Mouse (Mus musculus) layer of hippocampus, adult 11-12 months (tissue): ENCODE data around the gene Ficd.

Experiments
- DNase-seq: peaks from one replicate; pipeline ENCODE4 v3.0.0; 2022; ENCODE audit warnings: low spot score

The Ficd gene

DNA sequence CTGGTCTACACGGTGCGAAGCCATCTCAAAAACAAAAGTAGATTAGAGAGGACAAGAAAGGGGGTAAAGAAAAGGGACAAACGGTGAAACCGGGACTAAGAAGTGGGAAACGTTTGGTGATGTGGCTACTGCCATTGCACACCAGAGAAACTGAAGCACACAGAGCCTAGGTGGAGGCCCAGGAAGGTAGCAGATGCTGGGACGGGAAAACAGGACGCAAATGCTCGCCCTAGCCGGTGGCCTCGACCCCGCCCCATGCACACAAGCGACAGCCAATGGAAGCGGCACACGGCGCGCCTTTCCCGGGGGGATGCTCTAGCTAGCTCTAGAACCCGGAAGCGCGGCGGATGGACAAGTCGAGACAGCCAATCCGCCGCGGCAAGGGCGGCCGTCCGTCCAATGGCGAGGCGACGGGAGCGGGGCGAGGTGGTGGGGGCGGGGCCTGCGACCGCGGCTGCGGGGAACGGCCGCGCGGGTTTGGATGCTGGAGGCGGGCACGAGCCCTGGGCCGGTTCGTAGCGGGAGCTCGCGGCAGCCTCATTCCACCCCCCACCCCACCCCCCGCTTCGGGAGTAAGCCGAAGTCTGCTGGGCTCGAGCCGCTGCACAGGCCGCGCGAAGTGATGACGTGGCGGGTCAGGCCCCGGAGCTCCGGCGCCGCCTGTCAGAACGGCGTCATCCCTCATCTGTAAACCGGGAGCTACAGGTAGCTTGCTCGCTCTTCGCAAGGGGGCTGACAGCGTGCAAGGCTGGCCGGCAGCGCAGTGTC lies at the start of gene Ficd:
Gene Ficd, plus strand, starts transcription at position 459 of the 768 bp plus-strand sequence.
- peak; percentile 93 for DNase-seq

- DNase-seq = no peak
Measured at GRCm38 (mm10) chr5:113687514-113687913, 48.1 kb upstream of the Ficd start.

- DNase-seq = no peak
Measured at GRCm38 (mm10) chr5:113690069-113690548, 45.5 kb upstream of the Ficd start.

- no peak for DNase-seq
Measured at GRCm38 (mm10) chr5:113690866-113691265, 44.7 kb upstream of the Ficd start.

DNA sequence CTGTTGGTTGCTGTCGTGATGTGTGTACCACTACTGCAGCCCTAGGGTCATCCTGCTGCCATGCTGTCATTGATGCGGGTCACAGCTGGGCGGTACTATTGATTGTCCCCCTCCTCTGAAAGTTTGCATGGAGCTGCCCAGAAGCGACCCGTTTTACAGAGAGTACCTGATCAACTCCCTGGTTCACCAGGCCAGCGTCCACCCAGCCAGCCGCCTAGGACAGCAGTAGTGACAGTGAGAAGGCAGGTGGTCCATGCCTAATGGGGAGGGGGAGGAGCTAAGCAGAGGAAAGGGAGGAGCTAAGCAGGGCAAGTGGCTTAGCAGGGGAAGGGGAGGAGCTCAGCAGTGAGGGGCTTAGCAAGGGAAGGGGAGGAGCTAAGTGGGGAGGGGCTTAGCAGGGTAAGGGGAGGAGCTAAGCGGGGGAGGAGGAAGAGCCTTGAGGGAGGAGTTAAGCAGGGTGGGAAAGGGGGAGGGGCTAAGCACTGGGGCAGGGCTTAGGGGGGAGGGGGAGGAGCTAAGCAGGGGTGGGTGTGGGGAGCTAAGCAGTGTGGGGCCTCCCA lies 42.3 kb upstream of the Ficd start:
- no peak for DNase-seq

DNA sequence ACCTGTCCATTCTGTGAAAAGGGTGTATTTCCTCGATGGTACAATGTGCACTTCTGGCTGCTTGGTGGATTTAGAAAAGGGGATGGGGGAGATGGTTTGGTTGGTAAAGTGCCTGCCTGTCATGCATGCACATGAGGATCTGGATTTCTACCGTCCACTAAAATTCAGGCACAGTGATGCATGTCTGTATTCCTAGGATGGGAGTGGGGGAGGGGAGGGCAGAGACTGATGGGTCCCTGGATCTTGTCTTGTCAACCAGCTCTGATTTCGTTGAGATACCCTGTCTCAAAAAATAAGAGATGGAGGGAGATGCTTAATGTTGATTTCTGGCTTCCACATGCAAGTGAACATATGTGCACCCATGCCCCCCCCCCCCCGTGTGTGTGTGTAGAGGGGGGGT lies 41.6 kb upstream of the Ficd start:
- DNase-seq = no peak

GRCm38 (mm10) chr5:113694415-113694814 lies 41.2 kb upstream of the Ficd start:
- DNase-seq = no peak

DNA sequence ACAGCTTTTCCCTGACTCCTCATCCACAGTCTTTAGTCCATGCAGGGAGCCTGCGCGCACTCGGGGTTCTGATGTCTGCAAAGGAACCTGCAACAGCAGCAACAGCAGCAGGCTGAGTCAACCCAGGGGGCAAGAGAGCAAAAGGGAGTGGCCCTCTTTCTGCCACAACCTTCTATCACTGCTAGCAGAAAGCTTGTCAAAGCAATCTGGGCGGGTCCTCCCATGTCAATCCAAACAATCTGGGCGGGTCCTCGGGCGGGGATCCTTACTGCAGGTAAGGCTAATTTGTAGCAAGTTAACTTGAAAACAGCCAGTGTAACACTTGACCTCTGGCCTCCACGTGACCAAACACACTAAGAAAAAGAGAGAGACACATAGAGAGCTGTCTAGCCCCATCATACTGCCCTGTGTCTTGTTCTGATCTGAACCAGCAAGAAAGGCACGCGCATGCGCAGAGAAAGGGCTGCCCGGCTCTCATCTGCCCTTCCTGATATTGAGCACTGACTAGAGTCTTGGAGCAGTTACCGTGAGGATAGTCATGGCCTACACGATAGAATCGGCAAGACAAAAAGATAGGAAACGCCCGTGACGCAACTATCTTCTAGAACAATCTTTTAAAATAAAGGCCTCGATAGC lies 35.1 kb upstream of the Ficd start:
- DNase-seq = no peak

- DNase-seq = no peak
Measured at GRCm38 (mm10) chr5:113703803-113704585, 31.6 kb upstream of the Ficd start.

GRCm38 (mm10) chr5:113712861-113713260 lies 22.7 kb upstream of the Ficd start:
- DNase-seq = no peak

DNA sequence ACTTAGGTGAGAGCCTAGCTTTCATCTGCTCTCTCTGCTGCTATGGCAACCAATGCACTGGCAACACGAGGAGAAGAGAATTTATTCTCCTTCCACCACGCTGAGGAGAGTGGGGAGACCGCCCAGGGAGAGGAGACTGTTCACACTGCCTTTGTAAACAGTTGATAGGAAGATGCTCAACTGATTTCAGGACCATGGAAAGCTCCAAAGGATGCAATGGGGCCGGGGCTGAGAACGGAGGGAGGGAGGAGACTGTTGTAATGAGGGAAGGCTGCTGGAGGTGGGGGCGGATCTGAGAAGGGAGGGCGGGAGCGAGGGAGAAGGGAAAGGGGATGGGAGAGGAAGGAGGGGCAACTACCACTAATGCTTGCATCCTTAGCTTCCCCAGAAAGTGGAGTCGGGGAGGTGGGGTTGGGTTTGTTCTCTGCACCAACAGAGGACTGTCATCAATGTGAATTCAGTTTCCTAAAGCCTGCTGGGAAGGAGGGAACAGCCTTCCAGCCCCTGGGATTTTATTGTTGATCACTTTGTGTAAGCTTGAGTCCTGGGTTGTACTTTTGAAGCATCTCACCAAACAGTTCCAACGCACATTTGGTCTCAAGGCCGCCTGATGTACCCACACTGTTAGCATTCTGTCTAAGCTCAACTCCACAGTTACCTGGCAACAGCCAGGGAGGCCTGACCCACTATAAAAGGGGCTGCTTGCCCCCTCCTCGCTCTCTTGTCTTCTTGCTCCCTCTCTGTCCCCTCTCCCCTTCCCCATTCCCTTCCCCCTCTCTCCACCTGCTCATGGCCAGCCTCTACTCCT lies 18.8 kb upstream of the Ficd start:
- DNase-seq = peak; percentile 50

GRCm38 (mm10) chr5:113719221-113719661 lies 16.4 kb upstream of the Ficd start:
- no peak for DNase-seq

DNA sequence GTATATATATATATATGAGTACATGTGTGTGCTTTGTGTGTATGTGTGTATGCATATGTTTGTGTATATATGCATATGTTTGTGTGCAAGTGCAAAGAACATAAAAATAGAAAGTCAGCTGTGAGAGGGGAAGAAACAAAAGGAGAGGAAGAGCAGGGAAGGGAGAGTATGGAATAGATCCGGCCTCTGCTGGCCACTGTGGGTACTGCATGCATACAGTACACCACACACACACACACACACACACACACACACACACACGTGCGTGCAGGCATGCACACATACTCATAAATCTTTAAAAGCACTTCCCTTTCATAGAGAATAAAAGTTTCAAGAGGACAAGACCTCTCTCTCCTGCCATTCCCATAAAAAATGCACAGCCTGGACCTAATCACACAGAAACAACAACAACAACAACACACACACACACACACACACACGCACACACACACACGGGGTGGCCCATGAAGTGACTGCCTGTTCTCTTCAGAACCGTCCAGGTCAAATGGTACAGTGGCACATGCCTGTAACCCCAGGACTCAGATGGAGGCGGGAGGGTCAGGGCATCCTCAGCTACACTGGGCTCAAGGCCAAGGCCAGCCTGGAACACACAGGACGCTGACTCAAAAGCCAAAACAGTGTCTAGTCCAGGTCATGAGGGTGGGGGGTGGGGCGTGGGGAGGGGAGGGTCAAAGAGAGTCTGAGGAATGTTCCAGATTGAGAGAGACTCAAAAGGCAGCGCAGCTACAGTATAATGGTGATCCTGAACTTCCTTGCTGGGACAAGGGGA lies 13.2 kb upstream of the Ficd start:
- no peak for DNase-seq

DNA sequence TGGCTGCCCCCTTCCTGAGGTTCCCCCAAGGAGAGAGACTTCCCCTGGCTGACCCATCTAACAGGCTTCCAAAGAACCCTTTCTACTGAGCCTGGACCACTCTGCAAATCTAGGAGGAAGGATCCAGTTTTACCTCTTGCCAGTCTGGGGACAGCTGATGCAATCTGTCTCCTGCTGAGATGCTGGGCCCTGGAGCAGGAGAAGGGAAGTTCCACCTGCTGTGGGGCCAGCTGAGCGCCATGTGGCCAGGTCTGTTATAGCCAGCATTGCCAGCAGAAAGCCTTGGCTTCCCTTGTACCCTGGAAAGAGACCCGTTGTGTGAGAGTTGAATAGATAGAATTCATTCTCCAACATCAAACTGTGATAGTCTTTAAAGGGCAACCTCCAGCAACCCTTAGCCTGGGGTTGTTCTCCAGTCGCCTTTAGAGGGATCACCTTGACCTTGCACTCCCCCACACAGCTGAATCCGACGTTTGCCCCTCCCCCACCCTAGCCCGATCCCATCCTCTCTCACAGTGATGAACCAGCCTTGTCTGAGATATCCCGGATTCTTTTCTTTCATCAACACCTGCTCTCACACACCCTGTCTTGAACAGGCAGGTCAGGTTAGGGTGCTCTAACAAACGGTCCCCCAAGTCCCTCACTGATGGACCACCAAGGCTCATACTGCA lies 11.9 kb upstream of the Ficd start:
- no peak for DNase-seq

DNA sequence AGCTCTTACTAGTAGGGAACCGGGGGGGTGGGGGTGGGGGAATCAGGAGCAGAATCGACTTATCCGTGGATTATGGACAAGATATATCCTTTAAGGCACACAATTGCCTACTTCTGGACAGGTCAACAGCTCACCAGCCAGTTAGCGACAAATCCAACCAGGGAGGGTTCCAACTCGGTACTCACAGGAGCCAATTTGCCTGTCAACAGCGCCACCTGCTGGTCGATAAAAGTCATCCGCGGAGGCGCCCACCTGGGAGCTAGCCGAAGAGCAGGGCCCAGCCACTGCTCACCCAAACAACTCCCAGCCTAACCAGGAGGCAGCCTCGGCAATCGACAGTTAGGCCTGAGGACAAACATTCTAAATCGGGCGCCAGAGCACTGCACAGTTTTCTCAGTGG lies 11.2 kb upstream of the Ficd start, which contains the start of gene 1700069L16Rik:
Gene 1700069L16Rik, minus strand, starts transcription at position 327 of the 400 bp plus-strand sequence.
- DNase-seq = peak; percentile 88

GRCm38 (mm10) chr5:113725417-113725816 lies 10.2 kb upstream of the Ficd start:
- no peak for DNase-seq

GRCm38 (mm10) chr5:113726618-113727017 lies 9.0 kb upstream of the Ficd start:
- DNase-seq = no peak

- DNase-seq = no peak
Measured at GRCm38 (mm10) chr5:113727238-113727637, 8.4 kb upstream of the Ficd start.

- no peak for DNase-seq
Measured at GRCm38 (mm10) chr5:113728011-113728410, 7.6 kb upstream of the Ficd start.

- no peak for DNase-seq
Measured at GRCm38 (mm10) chr5:113728691-113729090, 6.9 kb upstream of the Ficd start.
